Mouse (Mus musculus) layer of hippocampus, adult 2 months (tissue): Measurements from ENCODE around the gene Lrig3. TPM values are rescaled to one million over a fixed set of nuclear protein-coding genes. Genes with fewer than 3 reads are reported as not detected.

Source experiments
- DNase-seq, 2 experiments: peaks; one replicate each; pipeline ENCODE4 v3.0.0; 2022; ENCODE audit warnings: low spot score in 2 of 2
- H3K27ac ChIP-seq: fragments of 200-600 bp; 2 replicates; pipeline ENCODE4 v1.8.1; 2022
- H3K4me3 ChIP-seq: fragments of 200-600 bp; 2 replicates; pipeline ENCODE4 v1.8.1; 2022; ENCODE audit warnings: mild to moderate bottlenecking
- CTCF ChIP-seq: fragments of 200-600 bp; conservative IDR thresholded peaks from 2 replicates; pipeline ENCODE4 v1.8.1; 2022; ENCODE audit warnings: antibody characterized with exemption, mild to moderate bottlenecking, moderate library complexity
- total RNA-seq, 2 experiments: library from RNA; stranded (reverse); gene quantifications; 2 replicates each; pipeline ENCODE4 v1.2.3; 2021

Gene Lrig3
- total RNA-seq, 2 experiments from 2014 or later: 3.5 to 3.6 TPM

- DNase-seq: no peak
- no peak overlapping the region for H3K27ac ChIP-seq
- TF ChIP-seq CTCF: peak; percentile 79
- no peak overlapping the region for H3K4me3 ChIP-seq
These were observed 28.9 kb downstream of the Lrig3 start for GRCm38 (mm10) chr10:125994855-125995254.

- Histone ChIP-seq H3K27ac (no peak overlapping the region), H3K4me3 (no peak overlapping the region)
- no peak for TF ChIP-seq CTCF
- no peak for DNase-seq
These were observed 29.7 kb downstream of the Lrig3 start for GRCm38 (mm10) chr10:125995701-125996100.

- 0 out of 2 replicates have a peak overlapping the region, but pooled peaks have one; percentile 9 for H3K27ac ChIP-seq
- peak in 1 of 2 experiments; percentile 35 for DNase-seq
- H3K4me3 ChIP-seq: no peak overlapping the region
- TF ChIP-seq CTCF: no peak
These were observed 31.0 kb downstream of the Lrig3 start for GRCm38 (mm10) chr10:125996989-125997388.

- Histone ChIP-seq H3K4me3 (no peak overlapping the region), H3K27ac (no peak overlapping the region)
- TF ChIP-seq CTCF: no peak
- DNase-seq: no peak
These were observed 33.6 kb downstream of the Lrig3 start for GRCm38 (mm10) chr10:125999561-125999960.

- no peak for DNase-seq
- no peak overlapping the region for H3K27ac ChIP-seq
- TF ChIP-seq CTCF: no peak
- no peak overlapping the region for H3K4me3 ChIP-seq
These were observed 35.0 kb downstream of the Lrig3 start for GRCm38 (mm10) chr10:126000861-126001390.

GRCm38 (mm10) chr10:126002081-126002755 is 36.2 kb downstream of the Lrig3 start:
- no peak for DNase-seq
- Histone ChIP-seq H3K4me3 (no peak overlapping the region), H3K27ac (no peak overlapping the region)
- TF ChIP-seq CTCF: no peak

- peak in 1 of 2 experiments; percentile 44 for DNase-seq
These were observed 37.0 kb downstream of the Lrig3 start for GRCm38 (mm10) chr10:126002818-126003506.

GRCm38 (mm10) chr10:126003857-126004256 is 37.9 kb downstream of the Lrig3 start:
- no peak overlapping the region for H3K4me3 ChIP-seq
- TF ChIP-seq CTCF: no peak
- DNase-seq: no peak
- H3K27ac ChIP-seq: no peak overlapping the region

More at GRCm38 (mm10) chr10:126002818-126003506, 37.0 kb downstream of the Lrig3 start:
- H3K27ac ChIP-seq: no peak overlapping the region
- no peak for TF ChIP-seq CTCF
- no peak overlapping the region; the same call in 1 of the 2 replicates for H3K4me3 ChIP-seq

- no peak overlapping the region for H3K4me3 ChIP-seq
- no peak for DNase-seq
- TF ChIP-seq CTCF: no peak
- H3K27ac ChIP-seq: no peak overlapping the region
These were observed 47.7 kb downstream of the Lrig3 start for GRCm38 (mm10) chr10:126013667-126014066.

- TF ChIP-seq CTCF: no peak
- Histone ChIP-seq H3K4me3 (no peak overlapping the region), H3K27ac (no peak overlapping the region)
- DNase-seq: peak in 1 of 2 experiments; percentile 31
These were observed 48.7 kb downstream of the Lrig3 start for GRCm38 (mm10) chr10:126014673-126015072.

- no peak for TF ChIP-seq CTCF
- H3K4me3 ChIP-seq: no peak overlapping the region
- no peak overlapping the region for H3K27ac ChIP-seq
- DNase-seq: no peak
These were observed 49.7 kb downstream of the Lrig3 start for GRCm38 (mm10) chr10:126015644-126016043.

GRCm38 (mm10) chr10:126019350-126019991 is 53.5 kb downstream of the Lrig3 start:
- DNase-seq: no peak
- no peak overlapping the region for H3K27ac ChIP-seq
- TF ChIP-seq CTCF: no peak
- no peak overlapping the region for H3K4me3 ChIP-seq
